Mouse (Mus musculus) brain, embryonic 14.5 days (tissue): ENCODE measurements around the gene 1700008O03Rik. TPM values are rescaled to one million over a fixed set of nuclear protein-coding genes. Genes with fewer than 3 reads are reported as not detected.

Experiments used
- DNase-seq: peaks from one replicate; pipeline ENCODE4 v3.0.0-alpha.2; 2011; ENCODE audit warnings: low read depth
- CTCF ChIP-seq: fragments of 200-500 bp; IDR thresholded peaks from 2 replicates; pipeline ENCODE4 v1.5.1; 2012; ENCODE audit warnings: inconsistent platforms, mild to moderate bottlenecking, moderate library complexity, borderline replicate concordance; ENCODE audit not compliant: insufficient read depth, insufficient read length; ENCODE audit errors: extremely low read depth
- POLR2A ChIP-seq: fragments of 200-500 bp; IDR thresholded peaks from 2 replicates; pipeline ENCODE4 v1.6.1; 2012; ENCODE audit warnings: mild to moderate bottlenecking, inconsistent platforms, borderline replicate concordance; ENCODE audit not compliant: poor library complexity, insufficient read depth, insufficient read length, severe bottlenecking; ENCODE audit errors: extremely low read depth
- polyA plus RNA-seq: library from polyadenylated mRNA; depleted of rRNA; stranded (reverse); fragments of >200 nt; gene quantifications from 2 replicates; pipeline ENCODE4 v1.2.3, GENCODE M21; 2012

1700008O03Rik gene
- polyA plus RNA-seq, 1 experiment, result 3.0 TPM

GRCm38 (mm10) chr7:44353601-44354340 is 31.8 kb downstream of the 1700008O03Rik start:
- peak; percentile 11 for DNase-seq
- no peak for TF ChIP-seq CTCF

GRCm38 (mm10) chr7:44352750-44353600 is 32.6 kb downstream of the 1700008O03Rik start:
- TF ChIP-seq POLR2A (no peak), CTCF (no peak)

GRCm38 (mm10) chr7:44351881-44352749 is 33.5 kb downstream of the 1700008O03Rik start:
- TF ChIP-seq CTCF, result no peak
- no peak for TF ChIP-seq POLR2A
- DNase-seq, result no peak

More at GRCm38 (mm10) chr7:44352750-44353600, 32.6 kb downstream of the 1700008O03Rik start:
- DNase-seq, result peak; percentile 35

- DNase-seq, result peak; percentile 95
- no peak for TF ChIP-seq POLR2A
- TF ChIP-seq CTCF, result peak; percentile 82; the same call in 1 of the 2 replicates
Observed at GRCm38 (mm10) chr7:44350957-44351711, 34.5 kb downstream of the 1700008O03Rik start.

GRCm38 (mm10) chr7:44349043-44349442 is 36.6 kb downstream of the 1700008O03Rik start:
- DNase-seq, result no peak
- no peak for TF ChIP-seq POLR2A
- TF ChIP-seq CTCF, result no peak

GRCm38 (mm10) chr7:44344622-44345021 is 41.0 kb downstream of the 1700008O03Rik start:
- no peak for DNase-seq
- TF ChIP-seq CTCF (no peak), POLR2A (no peak)

- no peak for DNase-seq
- TF ChIP-seq POLR2A (no peak), CTCF (no peak)
Observed at GRCm38 (mm10) chr7:44343459-44344015, 42.1 kb downstream of the 1700008O03Rik start.

GRCm38 (mm10) chr7:44341714-44342113 is 43.9 kb downstream of the 1700008O03Rik start:
- TF ChIP-seq CTCF (no peak), POLR2A (no peak)
- no peak for DNase-seq

GRCm38 (mm10) chr7:44341119-44341518 is 44.5 kb downstream of the 1700008O03Rik start:
- TF ChIP-seq POLR2A, result no peak
- no peak for TF ChIP-seq CTCF
- DNase-seq, result no peak

GRCm38 (mm10) chr7:44340226-44340625 is 45.4 kb downstream of the 1700008O03Rik start:
- DNase-seq, result no peak
- TF ChIP-seq POLR2A (no peak), CTCF (no peak)
